Mouse (Mus musculus) stomach, embryonic 14.5 days (tissue): Measurements from ENCODE around the gene Naa11. TPM values are rescaled to one million over a fixed set of nuclear protein-coding genes. Genes with fewer than 3 reads are reported as not detected.

Experiments
- ATAC-seq: fragments of 200-750 bp; cut with Nextera tagmentation; 2 replicates; pipeline ENCODE4 v1.8.0; 2017; ENCODE audit warnings: low read depth, moderate TSS enrichment; ENCODE audit not compliant: insufficient number of reproducible peaks, insufficient read depth, low FRiP score
- H3K27ac ChIP-seq: fragments of 300-500 bp; sonication (generic); 2 replicates; pipeline ENCODE4 v1.5.1; 2014; ENCODE audit warnings: mild to moderate bottlenecking, low read length, moderate library complexity, mixed read lengths
- H3K27me3 ChIP-seq: fragments of 300-500 bp; sonication (generic); 2 replicates; pipeline ENCODE4 v1.6.1; 2014; ENCODE audit warnings: low read length, control low read depth, mixed read lengths; ENCODE audit not compliant: control insufficient read depth, insufficient read depth
- H3K36me3 ChIP-seq: fragments of 300-500 bp; sonication (generic); 2 replicates; pipeline ENCODE4 v1.6.1; 2014; ENCODE audit warnings: mild to moderate bottlenecking, control low read depth, low read length, moderate library complexity, mixed read lengths; ENCODE audit not compliant: control insufficient read depth, insufficient read depth
- H3K4me1 ChIP-seq: fragments of 300-500 bp; sonication (generic); 2 replicates; pipeline ENCODE4 v1.6.1; 2014; ENCODE audit warnings: low read length, control low read depth, mixed read lengths; ENCODE audit not compliant: control insufficient read depth, insufficient read depth
- H3K4me2 ChIP-seq: fragments of 300-500 bp; sonication (generic); replicated peaks from 2 replicates; pipeline ENCODE4 v1.6.1; 2014; ENCODE audit warnings: low read depth, low read length, control low read depth
- H3K4me3 ChIP-seq: fragments of 300-500 bp; sonication (generic); 2 replicates; pipeline ENCODE4 v1.5.1; 2014; ENCODE audit warnings: low read depth, low read length, control low read depth
- H3K9ac ChIP-seq: fragments of 300-500 bp; sonication (generic); replicated peaks from 2 replicates; pipeline ENCODE4 v1.6.1; 2014; ENCODE audit warnings: low read depth, mild to moderate bottlenecking, control low read depth, low read length, moderate library complexity, mixed read lengths
- H3K9me3 ChIP-seq: fragments of 300-500 bp; sonication (generic); 2 replicates; pipeline ENCODE4 v1.6.1; 2016; ENCODE audit warnings: low read depth, low read length, control low read depth; ENCODE audit not compliant: control insufficient read depth
- WGBS: fragments of 180-500 bp; shearing (Covaris S2); extraction: QIAGEN DNeasy Blood & Tissue Kit; methylation state at CpG from one replicate; pipeline ENCODE4 v1.1.7; 2014; 5-methylcytosine and 5-hydroxymethylcytosine counted together
- polyA plus RNA-seq: library from polyadenylated mRNA; unstranded; fragments of >200 nt; fragmentation: Nextera tagmentation; extraction: Ambion mirVana; gene quantifications from 2 replicates; pipeline ENCODE4 v1.2.1, GENCODE M21; 2014

Naa11 gene
- 0.07 and 0.17 TPM in 2 replicates for polyA plus RNA-seq

DNA sequence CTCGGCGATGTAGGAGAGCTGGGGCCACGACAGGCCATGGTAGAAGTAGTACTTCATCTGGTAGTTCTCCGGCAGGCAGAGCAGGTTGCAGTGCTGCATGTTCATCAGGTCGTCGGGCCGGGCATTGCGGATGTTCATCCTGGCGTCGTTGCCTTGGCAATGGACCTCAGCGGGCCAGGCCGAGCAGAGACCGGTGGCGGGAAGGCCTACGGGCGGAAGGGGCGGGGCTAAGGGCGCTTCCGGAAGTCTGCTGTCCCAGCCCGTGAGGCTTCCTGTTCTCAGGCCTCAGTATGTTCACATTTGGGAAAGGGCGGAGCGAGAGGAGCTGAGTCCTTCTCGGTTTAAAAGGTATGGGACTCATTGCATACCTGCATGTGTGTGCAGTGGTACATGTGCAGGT, at the start of gene Naa11:
Gene Naa11, minus strand, starts transcription at position 220 of the 400 bp plus-strand sequence.
- H3K27ac ChIP-seq: no peak within 1 kb of the TSS
- WGBS: 88% methylated on average over 23 of the region's 23 CpGs
- H3K27me3 ChIP-seq: no peaks in the 10 kb centered on the region
- H3K4me1 ChIP-seq: no peaks in the 10 kb centered on the region
- no peak within 1 kb of the TSS for H3K4me2 ChIP-seq
- no peak within 1 kb of the TSS for H3K4me3 ChIP-seq
- no peak for ATAC-seq
- H3K36me3 ChIP-seq: no peaks in the 10 kb centered on the region
- no peak within 1 kb of the TSS for H3K9ac ChIP-seq
- no peaks in the 10 kb centered on the region for H3K9me3 ChIP-seq

DNA sequence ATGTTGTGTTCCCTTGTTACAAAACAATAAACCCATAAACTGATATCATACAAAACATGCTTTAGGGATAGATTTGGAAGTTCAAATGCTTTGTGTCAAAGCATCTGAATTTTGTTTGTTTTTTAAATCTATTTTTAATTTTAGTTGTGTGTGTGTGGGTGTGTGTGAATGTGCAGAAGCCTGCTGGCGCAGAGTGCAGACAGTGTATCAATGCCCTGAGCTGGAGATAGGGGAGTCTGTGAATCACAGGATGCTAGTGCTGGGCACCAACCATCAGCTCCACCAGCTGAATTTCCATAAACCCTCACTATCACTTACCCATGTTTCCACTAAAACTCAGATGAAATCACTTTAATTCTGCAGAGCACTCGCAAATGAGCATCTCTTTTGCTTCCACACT, 40.3 kb upstream of the Naa11 start:
- Histone ChIP-seq H3K4me3 (no peak overlapping the region), H3K4me1 (no peaks in the 10 kb centered on the region), H3K9me3 (no peaks in the 10 kb centered on the region), H3K4me2 (no peak overlapping the region), H3K36me3 (no peaks in the 10 kb centered on the region), H3K9ac (no peak overlapping the region), H3K27ac (no peak overlapping the region), H3K27me3 (no peaks in the 10 kb centered on the region)
- 96% methylated on average over 2 of the region's 2 CpGs for WGBS
- ATAC-seq: no peak

DNA sequence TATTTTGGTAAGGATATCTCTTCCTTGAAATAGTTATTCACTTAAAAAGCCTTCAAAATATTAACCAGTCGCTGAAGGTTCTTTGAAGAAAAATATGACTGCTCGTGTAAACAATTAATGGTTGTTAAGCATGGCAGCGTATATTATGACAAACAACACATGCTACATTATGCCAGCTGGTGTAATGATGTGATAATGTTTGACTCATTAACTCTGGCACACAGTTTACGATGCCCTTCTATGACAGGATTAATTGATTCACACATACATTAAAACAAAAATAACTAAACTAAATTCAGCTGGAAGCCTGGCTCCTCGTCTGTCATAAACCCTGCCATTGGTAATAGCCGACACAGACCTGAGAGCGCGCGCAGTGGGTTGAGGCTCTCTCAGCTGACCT, 37.8 kb upstream of the Naa11 start:
- Histone ChIP-seq H3K4me3 (no peak overlapping the region), H3K4me1 (no peaks in the 10 kb centered on the region), H3K4me2 (no peak overlapping the region), H3K27ac (no peak overlapping the region), H3K27me3 (no peaks in the 10 kb centered on the region), H3K36me3 (no peaks in the 10 kb centered on the region), H3K9ac (no peak overlapping the region), H3K9me3 (no peaks in the 10 kb centered on the region)
- 74% methylated on average over 9 of the region's 9 CpGs for WGBS
- no peak for ATAC-seq

DNA sequence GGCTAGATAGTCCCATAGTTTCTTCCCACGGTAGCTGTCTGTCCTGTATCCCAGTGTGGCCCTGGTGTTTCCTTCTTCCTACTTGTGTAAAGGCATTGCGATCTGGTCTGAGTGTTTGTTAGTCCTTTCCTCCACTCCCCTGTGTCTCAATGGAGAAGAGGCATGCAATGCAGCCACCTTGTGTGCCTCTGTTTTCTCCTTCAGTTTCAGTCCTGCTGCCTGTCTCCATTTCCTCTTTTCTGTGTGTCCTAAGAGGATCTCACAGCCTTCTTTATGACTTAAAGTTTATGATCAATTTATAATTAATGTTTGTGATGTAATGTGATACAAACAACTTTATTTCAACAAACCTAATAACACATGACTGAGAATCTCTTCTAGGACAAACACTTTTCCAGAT, 29.5 kb upstream of the Naa11 start:
- H3K36me3 ChIP-seq: no peaks in the 10 kb centered on the region
- H3K4me1 ChIP-seq: no peaks in the 10 kb centered on the region
- no peak overlapping the region for H3K4me3 ChIP-seq
- no peaks in the 10 kb centered on the region for H3K9me3 ChIP-seq
- no peak overlapping the region for H3K9ac ChIP-seq
- no peak overlapping the region for H3K27ac ChIP-seq
- H3K4me2 ChIP-seq: no peak overlapping the region
- WGBS: 94% methylated on average over 2 of the region's 2 CpGs
- no peaks in the 10 kb centered on the region for H3K27me3 ChIP-seq
- ATAC-seq: no peak

DNA sequence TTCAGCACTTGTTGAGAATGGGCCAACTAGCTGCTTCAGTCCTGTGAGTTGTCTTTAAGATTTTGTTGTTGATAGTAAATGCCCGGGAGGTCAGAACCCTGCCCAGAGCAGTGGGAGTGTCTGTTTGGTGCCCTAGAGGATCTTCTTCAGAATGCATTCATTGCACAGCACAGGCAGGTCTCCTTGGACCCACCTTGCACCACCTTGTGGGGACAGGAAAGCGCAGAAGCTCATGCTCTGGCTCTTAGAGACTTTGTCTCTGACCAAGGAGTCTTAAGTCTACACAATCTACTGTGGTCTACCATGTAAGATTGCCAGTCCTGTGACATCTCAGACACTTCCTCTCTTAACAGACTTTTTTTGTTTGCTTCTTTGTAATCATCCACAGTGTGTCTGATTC, 25.0 kb upstream of the Naa11 start:
- H3K4me2 ChIP-seq: no peak overlapping the region
- H3K4me1 ChIP-seq: no peaks in the 10 kb centered on the region
- H3K4me3 ChIP-seq: no peak overlapping the region
- WGBS: 68% methylated on average over 2 of the region's 2 CpGs
- H3K27me3 ChIP-seq: no peaks in the 10 kb centered on the region
- no peak for ATAC-seq
- H3K36me3 ChIP-seq: no peaks in the 10 kb centered on the region
- H3K9ac ChIP-seq: no peak overlapping the region
- H3K27ac ChIP-seq: no peak overlapping the region
- no peaks in the 10 kb centered on the region for H3K9me3 ChIP-seq

DNA sequence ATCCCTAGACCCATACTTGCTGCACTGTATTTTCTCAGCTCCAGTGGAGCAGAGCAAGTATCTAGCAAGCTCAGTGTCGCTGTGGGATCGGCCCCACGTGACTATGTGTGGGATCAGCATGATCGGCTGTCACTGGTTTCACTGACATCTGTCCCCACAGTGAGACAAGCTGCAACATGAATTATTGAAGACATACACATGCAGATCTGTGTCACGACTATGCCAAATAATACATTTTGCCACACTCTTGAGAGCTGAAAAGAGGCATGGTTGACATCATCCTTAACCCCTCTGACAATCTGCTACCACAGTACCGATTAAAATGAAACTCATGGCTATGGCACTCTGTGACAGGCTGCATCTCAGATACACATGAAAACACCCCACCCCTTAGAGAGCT, 23.7 kb upstream of the Naa11 start:
- Histone ChIP-seq H3K27ac (no peak overlapping the region), H3K9ac (no peak overlapping the region), H3K4me2 (no peak overlapping the region), H3K9me3 (no peaks in the 10 kb centered on the region), H3K36me3 (no peaks in the 10 kb centered on the region), H3K4me3 (no peak overlapping the region), H3K27me3 (no peaks in the 10 kb centered on the region), H3K4me1 (no peaks in the 10 kb centered on the region)
- 82% methylated on average over 6 of the region's 6 CpGs for WGBS
- ATAC-seq: no peak

DNA sequence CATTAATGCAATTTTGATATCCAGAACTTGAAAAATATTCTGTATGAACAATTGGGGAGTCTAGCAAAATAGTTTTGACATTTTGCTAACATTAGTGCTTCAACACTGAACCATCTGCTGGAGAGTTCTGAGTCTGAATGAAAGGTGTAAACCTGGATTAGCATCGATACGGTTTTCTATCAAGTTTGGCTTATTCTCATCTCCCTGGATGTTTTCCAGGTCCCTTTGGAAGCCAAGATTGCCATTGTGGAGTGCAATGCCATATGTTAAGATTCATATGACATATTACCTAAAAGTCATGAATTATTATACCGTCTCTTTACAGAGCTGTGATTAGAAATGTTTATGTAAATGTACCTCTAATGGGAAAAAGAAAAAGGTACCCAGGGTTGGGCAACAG, 21.5 kb upstream of the Naa11 start:
- no peak overlapping the region for H3K4me2 ChIP-seq
- WGBS: 59% methylated on average over 3 of the region's 3 CpGs
- H3K27ac ChIP-seq: no peak overlapping the region
- H3K9me3 ChIP-seq: no peaks in the 10 kb centered on the region
- ATAC-seq: no peak
- no peak overlapping the region for H3K9ac ChIP-seq
- H3K4me1 ChIP-seq: no peaks in the 10 kb centered on the region
- H3K36me3 ChIP-seq: no peaks in the 10 kb centered on the region
- H3K4me3 ChIP-seq: no peak overlapping the region
- H3K27me3 ChIP-seq: no peaks in the 10 kb centered on the region

DNA sequence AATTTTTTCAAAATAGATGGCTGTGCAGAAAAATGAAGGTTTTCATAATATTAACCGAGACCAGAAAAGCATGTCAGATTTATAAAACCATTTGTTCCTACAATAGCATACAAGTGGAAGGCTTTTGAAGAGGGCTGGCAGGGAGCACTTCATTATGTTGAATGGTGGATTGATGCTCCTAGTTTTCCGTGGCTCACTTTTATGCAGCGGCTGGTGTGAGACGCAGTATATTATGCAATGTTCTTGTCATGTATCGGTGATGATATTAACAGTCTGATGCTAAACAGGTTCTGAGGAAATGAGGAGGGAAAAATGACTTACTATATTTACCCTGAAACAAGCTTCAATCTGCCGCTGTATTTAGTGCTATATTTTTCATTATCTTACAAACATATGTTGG, 18.0 kb upstream of the Naa11 start:
- Histone ChIP-seq H3K9me3 (no peaks in the 10 kb centered on the region), H3K36me3 (no peaks in the 10 kb centered on the region), H3K27ac (no peak overlapping the region), H3K4me1 (no peaks in the 10 kb centered on the region), H3K4me3 (no peak overlapping the region), H3K9ac (no peak overlapping the region), H3K4me2 (no peak overlapping the region), H3K27me3 (no peaks in the 10 kb centered on the region)
- WGBS: 72% methylated on average over 6 of the region's 6 CpGs
- ATAC-seq: no peak

DNA sequence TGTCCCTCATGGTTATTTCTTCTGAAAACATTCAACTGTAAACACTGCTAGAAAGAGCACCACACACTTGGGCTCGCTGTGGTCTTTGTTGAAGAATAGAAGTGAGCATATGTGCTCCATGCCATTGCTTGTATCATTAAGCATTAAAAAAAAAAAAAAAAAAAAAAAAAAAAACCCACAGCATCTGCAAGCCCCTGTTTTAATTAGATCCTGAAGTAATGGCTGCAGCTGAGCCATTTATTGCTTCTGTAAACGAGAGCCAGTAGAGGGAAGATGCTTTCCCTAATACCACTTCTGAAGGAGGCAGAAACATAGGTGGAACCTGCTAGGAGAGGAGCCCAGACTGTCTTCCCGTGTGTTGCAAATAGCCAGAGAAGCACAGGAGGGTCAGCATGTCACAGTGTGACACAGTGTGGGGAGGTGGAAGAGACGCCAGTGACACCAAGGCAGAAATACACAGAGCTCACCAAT, 17.1 kb upstream of the Naa11 start:
- Histone ChIP-seq H3K9me3 (no peaks in the 10 kb centered on the region), H3K27me3 (no peaks in the 10 kb centered on the region), H3K9ac (no peak overlapping the region), H3K27ac (no peak overlapping the region), H3K4me1 (no peaks in the 10 kb centered on the region), H3K4me3 (no peak overlapping the region), H3K4me2 (no peak overlapping the region), H3K36me3 (no peaks in the 10 kb centered on the region)
- ATAC-seq: no peak
- WGBS: 72% methylated on average over 4 of the region's 4 CpGs
